Mouse (Mus musculus) stomach, embryonic 14.5 days (tissue): ENCODE data around the gene Drap1. TPM values are rescaled to one million over a fixed set of nuclear protein-coding genes. Genes with fewer than 3 reads are reported as not detected.
A peak's percentile ranks its signal among the peaks of the same experiment; 100 is the strongest.

ENCODE experiments used
- ATAC-seq: fragments of 200-750 bp; cut with Nextera tagmentation; 2 replicates; pipeline ENCODE4 v1.8.0; 2017; ENCODE audit warnings: low read depth, moderate TSS enrichment; ENCODE audit not compliant: insufficient number of reproducible peaks, insufficient read depth, low FRiP score
- H3K27ac ChIP-seq: fragments of 300-500 bp; sonication (generic); 2 replicates; pipeline ENCODE4 v1.5.1; 2014; ENCODE audit warnings: mild to moderate bottlenecking, low read length, moderate library complexity, mixed read lengths
- H3K27me3 ChIP-seq: fragments of 300-500 bp; sonication (generic); 2 replicates; pipeline ENCODE4 v1.6.1; 2014; ENCODE audit warnings: low read length, control low read depth, mixed read lengths; ENCODE audit not compliant: control insufficient read depth, insufficient read depth
- H3K36me3 ChIP-seq: fragments of 300-500 bp; sonication (generic); 2 replicates; pipeline ENCODE4 v1.6.1; 2014; ENCODE audit warnings: mild to moderate bottlenecking, control low read depth, low read length, moderate library complexity, mixed read lengths; ENCODE audit not compliant: control insufficient read depth, insufficient read depth
- H3K4me1 ChIP-seq: fragments of 300-500 bp; sonication (generic); 2 replicates; pipeline ENCODE4 v1.6.1; 2014; ENCODE audit warnings: low read length, control low read depth, mixed read lengths; ENCODE audit not compliant: control insufficient read depth, insufficient read depth
- H3K4me2 ChIP-seq: fragments of 300-500 bp; sonication (generic); replicated peaks from 2 replicates; pipeline ENCODE4 v1.6.1; 2014; ENCODE audit warnings: low read depth, low read length, control low read depth
- H3K4me3 ChIP-seq: fragments of 300-500 bp; sonication (generic); 2 replicates; pipeline ENCODE4 v1.5.1; 2014; ENCODE audit warnings: low read depth, low read length, control low read depth
- H3K9ac ChIP-seq: fragments of 300-500 bp; sonication (generic); replicated peaks from 2 replicates; pipeline ENCODE4 v1.6.1; 2014; ENCODE audit warnings: low read depth, mild to moderate bottlenecking, control low read depth, low read length, moderate library complexity, mixed read lengths
- H3K9me3 ChIP-seq: fragments of 300-500 bp; sonication (generic); 2 replicates; pipeline ENCODE4 v1.6.1; 2016; ENCODE audit warnings: low read depth, low read length, control low read depth; ENCODE audit not compliant: control insufficient read depth
- WGBS: fragments of 180-500 bp; shearing (Covaris S2); extraction: QIAGEN DNeasy Blood & Tissue Kit; methylation state at CpG from one replicate; pipeline ENCODE4 v1.1.7; 2014; 5-methylcytosine and 5-hydroxymethylcytosine counted together
- polyA plus RNA-seq: library from polyadenylated mRNA; unstranded; fragments of >200 nt; fragmentation: Nextera tagmentation; extraction: Ambion mirVana; gene quantifications from 2 replicates; pipeline ENCODE4 v1.2.1, GENCODE M21; 2014

Gene Drap1
- polyA plus RNA-seq, 1 experiment from 2014 or later = 198 TPM

GRCm38 (mm10) chr19:5456241-5456921 lies 31.6 kb upstream of the Drap1 start:
- peak overlapping the region; percentile 87 for H3K27ac ChIP-seq
- ATAC-seq = no peak
- 4% methylated on average over 26 of the region's 26 CpGs for WGBS
- H3K4me2 ChIP-seq = peak overlapping the region; percentile 99
- peak overlapping the region; percentile 74 for H3K4me3 ChIP-seq
- no peaks in the 10 kb centered on the region for H3K9me3 ChIP-seq
- H3K9ac ChIP-seq = peak overlapping the region; percentile 78
- no peaks in the 10 kb centered on the region for H3K27me3 ChIP-seq
- 0 out of 2 replicates have a peak, but pooled peaks cover 6% of the 10 kb centered on the region for H3K36me3 ChIP-seq
- peaks cover 29% of the 10 kb centered on the region for H3K4me1 ChIP-seq

GRCm38 (mm10) chr19:5455568-5455967 lies 30.8 kb upstream of the Drap1 start:
- no peak for ATAC-seq
- Histone ChIP-seq H3K4me1 (peaks cover 24% of the 10 kb centered on the region), H3K27me3 (no peaks in the 10 kb centered on the region), H3K4me2 (peak overlapping the region; percentile 99), H3K4me3 (peak overlapping the region; percentile 74), H3K9ac (peak overlapping the region; percentile 78; the same call in 1 of the 2 replicates), H3K9me3 (no peaks in the 10 kb centered on the region), H3K36me3 (0 out of 2 replicates have a peak, but pooled peaks cover 6% of the 10 kb centered on the region), H3K27ac (peak overlapping the region; percentile 58; the same call in 1 of the 2 replicates)
- WGBS = 50% methylated on average over 8 of the region's 8 CpGs

- H3K9ac ChIP-seq = no peak overlapping the region
- peaks cover 24% of the 10 kb centered on the region for H3K4me1 ChIP-seq
- 80% methylated on average over 12 of the region's 12 CpGs for whole genome bisulfite sequencing
- peak overlapping the region; percentile 74 for H3K4me3 ChIP-seq
- H3K36me3 ChIP-seq = 0 out of 2 replicates have a peak, but pooled peaks cover 6% of the 10 kb centered on the region
- H3K27ac ChIP-seq = no peak overlapping the region
- no peaks in the 10 kb centered on the region for H3K9me3 ChIP-seq
- no peaks in the 10 kb centered on the region for H3K27me3 ChIP-seq
- H3K4me2 ChIP-seq = peak overlapping the region; percentile 99
- no peak for ATAC-seq
Measured at GRCm38 (mm10) chr19:5455037-5455436, 30.3 kb upstream of the Drap1 start.

- no peaks in the 10 kb centered on the region for H3K9me3 ChIP-seq
- no peak overlapping the region for H3K4me2 ChIP-seq
- H3K27ac ChIP-seq = no peak overlapping the region
- H3K4me3 ChIP-seq = no peak overlapping the region
- WGBS = 79% methylated on average over 6 of the region's 6 CpGs
- H3K4me1 ChIP-seq = peaks cover 34% of the 10 kb centered on the region
- H3K9ac ChIP-seq = no peak overlapping the region
- 0 out of 2 replicates have a peak, but pooled peaks cover 6% of the 10 kb centered on the region for H3K36me3 ChIP-seq
- no peak for ATAC-seq
- H3K27me3 ChIP-seq = peaks cover 10% of the 10 kb centered on the region
Measured at GRCm38 (mm10) chr19:5451766-5452165, 27.0 kb upstream of the Drap1 start.

- Histone ChIP-seq H3K27ac (no peak overlapping the region), H3K36me3 (0 out of 2 replicates have a peak, but pooled peaks cover 6% of the 10 kb centered on the region), H3K4me1 (peaks cover 16% of the 10 kb centered on the region), H3K9ac (no peak overlapping the region), H3K9me3 (no peaks in the 10 kb centered on the region), H3K4me2 (no peak overlapping the region), H3K27me3 (peaks cover 14% of the 10 kb centered on the region), H3K4me3 (no peak overlapping the region)
- 81% methylated on average over 3 of the region's 3 CpGs for WGBS
- no peak for ATAC-seq
Measured at GRCm38 (mm10) chr19:5449673-5450072, 24.9 kb upstream of the Drap1 start.

- WGBS = 7% methylated on average over 36 of the region's 36 CpGs
- ATAC-seq = no peak
- Histone ChIP-seq H3K27ac (no peak overlapping the region), H3K27me3 (peaks cover 14% of the 10 kb centered on the region), H3K9me3 (no peaks in the 10 kb centered on the region), H3K9ac (no peak overlapping the region), H3K4me1 (peaks cover 16% of the 10 kb centered on the region), H3K4me2 (peak overlapping the region; percentile 99), H3K36me3 (no peaks in the 10 kb centered on the region), H3K4me3 (peak overlapping the region; percentile 47)
Measured at GRCm38 (mm10) chr19:5448354-5449150, 23.8 kb upstream of the Drap1 start.

- Histone ChIP-seq H3K9ac (no peak within 1 kb of the TSS), H3K27ac (no peak within 1 kb of the TSS), H3K4me1 (peaks cover 16% of the 10 kb centered on the region), H3K27me3 (peaks cover 14% of the 10 kb centered on the region), H3K9me3 (no peaks in the 10 kb centered on the region), H3K4me2 (peak within 1 kb of the TSS; percentile 99), H3K36me3 (no peaks in the 10 kb centered on the region), H3K4me3 (peak within 1 kb of the TSS; percentile 47)
- peak; percentile 57; the same call in 1 of the 2 replicates for ATAC-seq
- under 1% methylated on average over 70 of the region's 70 CpGs for WGBS
Measured at GRCm38 (mm10) chr19:5447515-5448353, 23.0 kb upstream of the Drap1 start, which contains the start of gene Fosl1. Gene Fosl1 (plus strand): TSS chr19:5447547.

- H3K9ac ChIP-seq = no peak overlapping the region
- H3K27me3 ChIP-seq = peaks cover 14% of the 10 kb centered on the region
- ATAC-seq = no peak
- no peaks in the 10 kb centered on the region for H3K36me3 ChIP-seq
- no peak overlapping the region for H3K4me3 ChIP-seq
- no peak overlapping the region for H3K4me2 ChIP-seq
- no peaks in the 10 kb centered on the region for H3K9me3 ChIP-seq
- peaks cover 16% of the 10 kb centered on the region for H3K4me1 ChIP-seq
- 89% methylated on average over 5 of the region's 5 CpGs for WGBS
- no peak overlapping the region for H3K27ac ChIP-seq
Measured at GRCm38 (mm10) chr19:5445747-5446146, 21.0 kb upstream of the Drap1 start.
